Mouse (Mus musculus) granulocyte monocyte progenitor cell, adult 5-6 weeks (primary cell): ENCODE results near the gene Epo. TPM values are rescaled to one million over a fixed set of nuclear protein-coding genes. Genes with fewer than 3 reads are reported as not detected.

Experiments
- ATAC-seq: replicated peaks from 2 replicates; pipeline ENCODE4 v1.8.0; 2016; ENCODE audit warnings: mild to moderate bottlenecking, moderate TSS enrichment, inconsistent platforms; ENCODE audit not compliant: poor library complexity, severe bottlenecking
- total RNA-seq, 2 experiments: library from RNA; stranded (forward) in 1 of 2; stranded (reverse) in 1 of 2; fragments of 200-712, 200-1000 nt in 1 of 2; fragments of >200 nt in 1 of 2; fragmentation: Nextera tagmentation in 1 of 2; gene quantifications; 2 replicates each; pipeline ENCODE4 v1.2.3; 2014 to 2017

Gene Epo
- total RNA-seq, 2 experiments from 2014 or later = not detected

- ATAC-seq = peak; percentile 30; the same call in 1 of the 2 replicates
Observed at GRCm38 (mm10) chr5:137541768-137542540, 8.9 kb upstream of the Epo start.

GRCm38 (mm10) chr5:137540991-137541390 is 7.9 kb upstream of the Epo start:
- no peak for ATAC-seq

GRCm38 (mm10) chr5:137539291-137539801 is 6.3 kb upstream of the Epo start:
- no peak for ATAC-seq

- ATAC-seq = no peak
Observed at GRCm38 (mm10) chr5:137537461-137537860, 4.4 kb upstream of the Epo start.

DNA sequence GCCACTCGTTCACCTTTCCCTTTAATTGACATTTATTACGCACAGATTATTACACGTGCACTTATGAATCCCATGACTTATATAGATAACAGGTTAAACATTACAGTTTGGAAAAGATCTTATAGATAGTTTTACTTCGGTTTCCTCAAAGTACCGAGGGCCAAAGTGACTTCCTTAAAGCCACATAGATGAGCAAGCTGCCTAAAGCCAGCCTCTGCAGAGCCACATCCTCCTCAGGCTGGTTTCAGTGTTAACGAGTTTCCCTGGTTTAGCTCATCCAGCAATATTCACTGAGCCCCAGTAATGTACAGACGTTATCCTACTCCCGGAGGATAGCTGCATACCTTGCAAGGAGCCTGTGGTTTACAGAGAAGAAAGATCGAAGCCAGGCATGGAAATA is 2.3 kb upstream of the Epo start:
- ATAC-seq = no peak

- ATAC-seq = no peak
Observed at GRCm38 (mm10) chr5:137534762-137535161, 1.7 kb upstream of the Epo start.

DNA sequence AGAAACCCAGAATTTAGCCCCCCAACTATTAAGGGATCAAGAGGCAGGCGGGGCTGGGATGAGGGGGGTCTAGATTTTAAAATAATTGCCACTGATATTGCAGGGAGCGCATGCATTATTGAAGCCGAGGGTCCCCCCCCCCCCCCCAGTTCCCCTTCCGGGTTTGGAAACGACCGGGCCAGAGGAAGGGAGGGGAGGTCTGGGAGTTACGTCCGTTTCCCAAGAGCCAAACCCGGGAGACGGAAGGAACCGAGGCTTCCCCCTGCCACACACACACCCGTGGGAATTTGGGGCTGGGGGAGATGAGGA is 280 bp downstream of the Epo start:
- ATAC-seq = peak; percentile 4; the same call in 1 of the 2 replicates

DNA sequence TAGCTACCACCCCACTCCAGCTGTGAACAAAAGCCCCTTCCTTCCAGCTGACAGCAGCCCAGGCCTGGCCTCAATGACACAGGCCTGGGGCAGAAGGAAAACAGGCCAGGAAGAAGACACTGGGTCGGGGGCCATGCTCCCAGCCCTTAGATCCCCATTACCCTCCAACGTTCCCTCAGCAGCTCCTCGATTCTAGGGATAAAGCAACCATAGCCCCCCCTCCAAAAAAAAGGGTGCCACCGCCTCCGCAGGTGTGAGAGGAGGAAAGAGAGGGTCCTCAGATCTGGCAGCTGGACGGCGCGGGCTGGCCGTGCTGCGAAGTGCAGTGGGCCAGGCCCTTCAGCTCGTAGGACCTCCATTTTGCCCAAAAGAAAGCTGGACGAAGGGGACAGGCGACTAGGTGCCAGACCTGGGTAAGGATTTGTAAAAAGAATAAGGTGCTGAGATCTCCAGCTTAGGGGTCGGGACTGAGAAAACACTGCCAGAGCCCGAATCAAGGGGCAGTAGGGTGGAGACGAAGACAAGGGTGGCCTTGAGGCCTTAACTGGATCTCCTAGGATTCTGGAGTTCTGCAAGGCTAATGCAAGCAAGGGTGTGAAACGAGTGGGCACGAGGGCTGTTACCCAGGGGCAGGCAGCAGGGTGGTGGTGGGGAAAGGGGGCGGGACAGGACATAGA is 773 bp downstream of the Epo start:
- no peak for ATAC-seq

GRCm38 (mm10) chr5:137531414-137532130 is 1.5 kb downstream of the Epo start:
- ATAC-seq = peak; percentile 4; the same call in 1 of the 2 replicates

- peak; percentile 43 for ATAC-seq
Observed at GRCm38 (mm10) chr5:137530588-137531413, 2.2 kb downstream of the Epo start.

DNA sequence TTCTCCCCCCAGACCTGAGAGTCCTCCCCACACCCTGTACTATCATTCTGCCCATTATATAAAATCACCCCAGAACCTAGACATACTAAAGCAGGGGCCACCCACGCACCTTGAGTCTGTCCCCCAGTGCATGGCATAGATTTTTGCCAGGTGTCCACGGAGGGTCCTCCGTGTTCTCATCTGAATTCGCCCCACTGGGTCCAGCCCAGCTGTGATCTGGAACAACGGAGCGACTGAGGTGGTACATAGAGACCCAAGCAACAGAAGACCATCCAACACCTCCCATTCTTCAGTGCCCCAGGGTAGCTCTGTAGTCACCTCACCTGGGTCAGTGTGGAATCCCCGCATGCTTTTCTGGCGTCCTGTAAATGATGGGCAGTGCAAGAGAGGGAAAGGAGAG is 3.0 kb downstream of the Epo start:
- no peak for ATAC-seq

- ATAC-seq = no peak
Observed at GRCm38 (mm10) chr5:137529221-137529995, 3.6 kb downstream of the Epo start.

GRCm38 (mm10) chr5:137528247-137528968 is 4.6 kb downstream of the Epo start:
- ATAC-seq = no peak

GRCm38 (mm10) chr5:137527413-137527812 is 5.6 kb downstream of the Epo start:
- no peak for ATAC-seq

- ATAC-seq = peak; percentile 40
Observed at GRCm38 (mm10) chr5:137526192-137526936, 6.7 kb downstream of the Epo start.

DNA sequence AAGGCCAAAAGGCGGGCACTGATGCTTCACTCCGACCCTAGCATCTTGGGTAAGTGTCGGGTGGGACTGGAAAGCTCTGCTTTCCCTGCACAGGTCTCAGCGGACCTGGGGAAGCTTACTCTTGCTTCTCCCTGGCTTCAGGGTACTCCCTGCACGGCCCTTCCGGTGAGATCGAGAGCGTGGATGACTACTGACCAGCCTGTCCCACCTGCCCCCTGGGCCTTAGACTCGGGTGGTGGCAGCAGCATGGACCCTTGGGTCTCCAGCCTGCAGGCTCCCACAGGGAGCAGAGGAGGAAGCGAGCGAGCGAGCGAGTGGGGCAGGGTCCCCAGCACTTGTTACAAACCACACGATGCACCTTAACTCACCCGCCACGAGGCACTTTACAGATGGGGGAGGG is 7.5 kb downstream of the Epo start:
- ATAC-seq = no peak

DNA sequence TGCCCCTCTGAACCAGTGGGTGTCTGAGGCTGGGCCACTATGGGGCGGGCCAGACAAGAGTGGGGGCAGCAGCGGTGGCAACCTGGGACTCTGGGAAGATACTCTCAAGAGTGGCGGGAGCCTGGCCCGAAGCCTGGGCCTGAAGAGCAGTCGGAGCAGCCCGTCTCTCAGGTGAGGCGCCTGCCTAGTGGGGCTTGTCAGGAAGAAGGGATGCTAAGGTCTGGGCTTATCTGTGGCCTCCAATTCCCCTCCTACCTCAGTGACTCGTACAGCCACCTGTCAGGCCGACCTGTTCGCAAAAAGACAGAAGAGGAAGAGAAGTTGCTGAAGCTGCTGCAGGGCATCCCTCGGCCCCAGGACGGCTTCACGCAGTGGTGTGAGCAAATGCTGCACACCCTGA is 8.4 kb downstream of the Epo start:
- ATAC-seq = no peak

DNA sequence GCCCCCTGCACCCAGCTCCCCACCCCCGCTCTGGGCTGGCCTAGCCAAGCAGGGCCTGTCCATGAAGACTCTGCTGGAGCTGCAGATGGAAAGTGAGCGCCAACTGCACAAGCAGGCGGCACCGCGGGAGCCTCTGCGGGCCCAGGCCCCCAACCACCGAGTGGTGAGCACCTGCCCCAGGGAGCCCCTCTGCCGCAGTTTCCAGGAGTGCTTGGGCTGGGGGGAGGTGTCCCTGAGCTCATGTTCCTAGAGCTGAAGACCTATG is 8.9 kb downstream of the Epo start:
- no peak for ATAC-seq
